Mouse (Mus musculus) myocyte (in vitro differentiated cells): Measurements from ENCODE around the gene Fam174b.

Experiments used
- MYOD1 ChIP-seq, 3 experiments: IDR thresholded peaks; one replicate each; pipeline ENCODE4 v1.6.1; 2011; ENCODE audit warnings: control low read depth in 2 of 3, low read depth in 2 of 3, mild to moderate bottlenecking in 2 of 3, moderate library complexity in 1 of 3; ENCODE audit not compliant: insufficient read length in 2 of 3, control insufficient read depth in 1 of 3
- POLR2A ChIP-seq: IDR thresholded peaks from one replicate; pipeline ENCODE4 v1.6.1; 2011; ENCODE audit warnings: low read depth, mild to moderate bottlenecking, control low read depth, moderate library complexity; ENCODE audit not compliant: insufficient read length
- SRF ChIP-seq: IDR thresholded peaks from one replicate; pipeline ENCODE4 v1.6.1; 2011; ENCODE audit warnings: low read depth; ENCODE audit not compliant: control insufficient read depth, insufficient read length
- TCF12 ChIP-seq: IDR thresholded peaks from one replicate; pipeline ENCODE4 v1.6.1; 2011; ENCODE audit warnings: mild to moderate bottlenecking, control low read depth; ENCODE audit not compliant: poor library complexity, insufficient read depth, severe bottlenecking
- USF1 ChIP-seq: IDR thresholded peaks from one replicate; pipeline ENCODE4 v1.6.1; 2011; ENCODE audit warnings: low read depth, mild to moderate bottlenecking, control low read depth, moderate library complexity

- TF ChIP-seq TCF12 (no peak), USF1 (no peak), POLR2A (no peak), MYOD1 (IDR thresholded peaks at IDR 0.05; ENCODE audit: control insufficient read depth in 1 of 3, insufficient read length in 2 of 3, low read depth in 2 of 3) (no peak), SRF (no peak)
Measured at GRCm38 (mm10) chr7:73761691-73762189, 21.6 kb downstream of the Fam174b start.
